Mouse (Mus musculus) megakaryocyte, embryonic 14.5 days (primary cell): ENCODE measurements around the gene Ydjc.

ENCODE experiments used
- FLI1 ChIP-seq: IDR thresholded peaks from 2 replicates; pipeline ENCODE4 v1.6.1; 2012; ENCODE audit warnings: low read length, inconsistent platforms, mixed read lengths
- GATA1 ChIP-seq: IDR thresholded peaks from 3 replicates; pipeline ENCODE4 v1.6.1; 2012; ENCODE audit warnings: mixed read lengths, low read length, inconsistent platforms, borderline replicate concordance

DNA sequence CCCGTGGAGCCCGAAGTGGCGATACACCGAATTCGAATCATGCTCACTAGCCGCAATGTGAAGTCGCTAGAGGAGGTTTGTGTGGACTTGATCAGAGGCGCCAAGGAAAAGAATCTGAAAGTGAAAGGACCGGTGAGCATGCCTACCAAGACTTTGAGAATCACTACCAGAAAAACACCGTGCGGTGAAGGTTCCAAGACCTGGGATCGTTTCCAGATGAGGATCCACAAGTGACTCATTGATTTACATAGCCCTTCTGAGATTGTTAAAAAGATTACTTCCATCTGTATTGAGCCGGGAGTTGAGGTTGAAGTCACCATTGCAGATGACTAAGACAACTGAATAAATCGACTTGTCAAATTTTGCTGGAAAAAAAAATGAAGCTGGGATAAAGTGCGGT lies 7.1 kb upstream of the Ydjc start:
- TF ChIP-seq GATA1: no peak
- no peak for TF ChIP-seq FLI1
